Mouse (Mus musculus) MN1 (cell line): ENCODE measurements around the gene Notch2.
A peak's percentile ranks its signal among the peaks of the same experiment; 100 is the strongest.

Experiments
- DNase-seq: peaks from one replicate; pipeline ENCODE4 v3.0.0-alpha.2; 2016; ENCODE audit warnings: low spot score

Notch2 gene

DNA sequence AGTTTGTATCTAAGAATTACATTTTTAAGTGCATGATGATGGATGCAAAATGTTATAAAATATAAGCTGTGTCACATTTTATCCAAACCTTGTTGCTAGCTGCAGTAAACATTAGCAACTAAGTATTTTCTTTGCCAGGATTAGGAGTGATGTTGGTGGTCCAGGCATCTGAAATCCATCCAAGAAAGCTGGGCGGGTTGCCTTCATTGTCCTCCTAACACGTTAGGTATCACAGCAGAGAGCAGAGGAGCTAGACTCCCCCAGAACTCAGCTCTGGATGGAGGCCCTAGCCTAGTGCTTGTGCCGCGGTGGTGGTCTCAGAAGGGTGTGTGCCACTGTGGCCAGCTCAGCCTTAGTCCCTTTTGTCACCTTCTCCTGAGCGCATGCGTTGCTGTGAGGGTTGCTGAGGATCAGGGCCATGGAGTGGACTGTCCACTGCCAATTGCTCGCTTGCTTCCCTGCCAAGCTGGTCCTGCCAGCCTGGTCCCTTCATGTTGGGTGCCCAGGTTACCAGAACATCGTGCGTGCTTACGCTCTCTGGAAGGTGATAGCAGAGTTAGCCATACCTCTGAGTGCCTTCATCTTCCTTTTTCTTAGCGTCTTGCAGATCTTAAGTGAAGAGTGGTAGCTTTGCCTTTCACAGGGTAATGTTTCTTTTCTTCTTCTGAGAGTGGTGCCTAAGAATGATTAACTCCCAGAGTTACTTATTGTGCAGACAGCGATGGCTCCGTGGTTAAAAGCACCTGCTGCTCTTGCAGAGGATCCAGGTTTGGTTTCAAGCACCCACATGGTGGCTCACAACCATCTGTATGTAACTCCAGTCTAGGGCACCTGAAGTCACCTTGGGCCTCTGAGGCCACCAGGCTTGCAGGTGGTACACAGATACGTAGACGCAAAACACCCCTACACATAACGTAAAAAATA is 39.4 kb downstream of the Notch2 start:
- no peak for DNase-seq

DNA sequence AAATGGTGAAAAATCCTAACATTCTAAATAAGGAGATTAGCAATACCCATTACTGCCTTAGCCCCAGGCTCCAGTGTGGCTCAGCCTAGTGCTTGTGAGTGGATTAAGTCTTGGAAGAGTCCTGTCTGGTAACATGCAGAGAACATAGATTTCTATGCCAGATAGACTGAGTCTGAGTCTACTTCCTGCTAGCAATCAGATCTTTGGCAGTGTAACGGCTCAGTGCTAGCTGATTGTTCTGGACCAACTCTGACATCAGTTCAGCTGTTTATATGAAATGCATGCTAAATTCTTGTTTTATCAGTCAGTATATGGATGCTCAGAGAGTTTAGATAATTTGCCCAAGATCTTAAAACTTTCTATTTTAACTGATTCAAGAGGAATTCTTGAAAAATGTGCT is 40.5 kb downstream of the Notch2 start:
- DNase-seq = no peak

DNA sequence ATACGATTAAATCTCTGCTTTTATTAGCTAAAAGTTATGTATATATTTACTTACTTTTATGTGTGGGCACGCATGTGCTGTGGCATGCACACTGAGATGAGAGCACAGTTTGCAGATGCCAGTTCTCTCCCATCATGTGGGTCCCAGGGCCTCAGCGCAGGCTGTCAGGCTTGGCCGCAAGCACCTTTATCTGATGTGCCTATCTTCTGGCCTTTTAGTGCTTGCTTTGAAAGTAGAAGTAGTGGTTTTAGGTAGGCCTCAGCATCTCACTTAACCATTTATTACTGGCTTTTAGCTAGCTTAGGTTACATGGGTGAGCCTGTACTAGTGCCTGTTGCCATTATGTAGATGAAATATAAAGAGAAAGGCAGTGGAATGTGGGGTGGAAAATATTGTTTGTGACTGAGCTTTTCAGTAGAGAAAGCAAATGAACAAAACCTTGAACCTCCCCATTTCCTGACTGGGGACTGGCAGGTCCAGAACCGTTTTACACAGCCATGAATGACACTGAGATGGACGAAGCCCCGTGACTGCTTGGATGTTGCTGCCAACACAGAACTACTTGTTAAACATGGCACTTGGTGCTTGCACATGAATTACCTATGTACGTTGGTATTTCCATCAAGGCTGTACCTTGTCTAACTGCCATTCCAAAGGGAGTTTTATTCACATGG is 41.1 kb downstream of the Notch2 start:
- no peak for DNase-seq

DNA sequence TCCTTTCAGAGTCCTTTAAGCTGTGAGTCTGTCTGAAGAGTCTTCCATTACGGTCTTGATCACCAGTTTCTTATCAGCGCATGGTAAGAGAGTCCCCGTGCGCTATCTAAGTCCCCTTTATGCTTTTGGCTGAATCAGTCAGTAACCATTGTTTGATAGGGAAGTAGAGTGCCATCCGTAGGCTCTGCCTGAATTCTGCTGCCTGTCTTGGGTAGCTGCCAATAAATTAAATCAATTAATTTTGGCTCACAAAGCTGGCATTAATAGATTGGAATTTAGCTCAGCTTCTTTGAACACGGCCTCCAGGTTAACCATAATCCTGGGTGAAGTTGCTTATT is 41.6 kb downstream of the Notch2 start:
- DNase-seq = no peak

DNA sequence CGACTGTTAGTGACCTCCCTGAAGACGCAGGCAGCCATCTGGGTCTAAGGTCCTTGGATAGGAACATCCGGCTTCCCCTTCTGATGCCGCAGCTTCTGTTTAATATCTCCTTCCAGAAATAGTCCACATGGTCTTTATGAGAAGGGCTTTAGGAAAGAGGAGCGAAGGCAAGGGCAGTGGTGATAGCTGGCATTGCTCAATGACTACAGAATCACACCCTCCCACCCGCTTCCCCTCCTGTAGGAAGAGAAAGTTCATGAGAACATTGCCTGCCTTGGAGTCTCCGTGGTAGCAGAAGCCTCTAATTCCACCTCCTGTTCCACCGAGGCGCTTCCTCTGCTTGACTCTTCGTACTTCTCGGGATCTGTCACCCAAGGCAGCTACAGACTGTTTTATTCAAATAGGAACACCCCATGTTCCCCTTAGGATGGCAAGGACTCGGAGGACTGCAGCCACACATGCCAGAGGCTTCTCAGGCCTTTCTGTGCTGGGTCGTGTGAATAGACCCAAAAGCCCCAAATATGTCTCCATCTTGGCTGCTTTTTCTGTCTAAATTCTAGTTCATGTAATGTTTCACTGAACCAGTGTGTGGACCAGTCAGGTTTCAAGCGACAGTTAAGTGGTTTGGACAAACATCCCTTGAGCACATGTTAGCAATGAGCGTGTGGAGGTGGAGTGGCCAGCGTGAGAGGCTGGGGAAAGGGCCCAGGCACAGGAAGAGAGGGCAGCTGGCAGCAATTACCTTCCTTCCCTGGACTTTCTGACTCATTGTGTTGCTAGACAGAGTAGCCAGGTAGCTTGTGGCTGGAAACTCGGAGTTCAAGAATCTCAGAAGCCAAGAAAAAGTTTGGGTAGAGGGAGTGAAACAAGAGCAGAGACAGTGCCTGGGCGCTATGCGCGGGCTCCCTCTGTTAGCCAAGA is 42.7 kb downstream of the Notch2 start:
- no peak for DNase-seq

DNA sequence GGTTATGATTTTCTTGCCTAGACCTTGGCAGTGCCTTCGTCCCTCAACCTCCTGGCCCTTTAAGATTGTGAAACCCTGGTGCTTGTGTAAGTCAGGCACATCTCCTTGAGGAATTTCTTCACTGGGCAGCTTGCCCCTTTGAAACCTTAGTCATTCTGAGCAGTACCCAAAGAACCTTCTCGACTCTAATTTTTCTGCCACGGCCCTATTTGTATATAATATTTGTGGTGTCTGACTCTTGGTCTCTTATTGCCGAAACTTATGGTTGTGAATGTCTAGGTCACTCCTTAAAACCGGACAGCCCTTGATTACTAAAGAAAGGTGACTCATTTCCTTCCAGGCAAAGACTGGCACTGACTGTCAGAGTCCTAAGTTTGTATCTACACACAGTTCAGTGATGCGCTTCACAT is 43.6 kb downstream of the Notch2 start:
- no peak for DNase-seq

DNA sequence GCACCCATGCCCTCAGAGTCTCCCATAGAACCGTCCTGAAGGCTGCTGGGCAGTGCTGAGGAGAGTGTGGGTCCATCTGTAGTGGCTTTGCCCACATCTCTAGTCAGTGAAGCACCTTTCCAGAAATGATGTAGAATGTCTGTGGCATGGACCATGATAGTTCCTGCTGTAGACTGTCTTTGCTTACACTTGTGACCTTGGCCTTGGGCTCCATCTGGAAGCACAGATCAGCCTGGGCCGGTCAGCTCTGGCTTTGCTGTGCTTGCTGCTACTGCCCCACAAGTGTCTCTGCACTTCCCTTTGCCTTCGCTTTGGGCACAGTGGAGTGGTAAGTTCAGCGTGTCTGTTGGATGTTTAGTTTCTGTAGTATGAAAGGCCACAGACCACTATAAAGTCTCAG is 45.7 kb downstream of the Notch2 start:
- no peak for DNase-seq

DNA sequence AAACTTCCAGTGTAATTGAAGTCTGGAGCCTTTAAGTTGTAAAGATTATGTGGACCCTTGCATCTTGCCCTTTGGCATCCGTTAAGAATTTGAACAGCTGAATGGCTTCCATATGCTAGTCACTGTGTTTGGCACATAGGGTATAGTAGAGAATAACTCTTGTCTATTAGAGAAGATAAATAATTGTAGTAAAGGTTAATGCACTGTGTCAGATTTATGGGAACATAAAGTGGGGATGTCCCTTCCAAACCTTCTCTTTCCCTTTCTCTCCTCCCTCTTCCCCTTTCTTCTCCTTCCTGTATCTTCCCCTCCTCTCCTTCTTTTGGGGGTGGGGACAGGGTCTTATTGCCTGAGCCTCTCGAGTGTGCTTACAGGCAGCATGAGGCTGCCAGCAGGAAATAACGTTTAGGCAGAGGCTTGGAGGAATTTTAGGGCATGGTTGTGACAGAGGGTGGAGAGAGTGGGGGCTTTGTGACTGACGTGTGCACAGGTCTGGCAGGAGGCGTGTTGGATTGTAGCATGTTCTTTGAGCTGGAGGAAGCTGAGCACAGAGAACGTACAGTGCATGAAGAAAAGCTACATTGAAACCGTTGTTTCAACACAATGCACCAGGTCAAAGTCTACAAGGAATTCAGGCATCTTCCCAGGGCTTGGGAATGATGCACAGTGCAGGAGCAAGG is 47.8 kb downstream of the Notch2 start:
- no peak for DNase-seq

DNA sequence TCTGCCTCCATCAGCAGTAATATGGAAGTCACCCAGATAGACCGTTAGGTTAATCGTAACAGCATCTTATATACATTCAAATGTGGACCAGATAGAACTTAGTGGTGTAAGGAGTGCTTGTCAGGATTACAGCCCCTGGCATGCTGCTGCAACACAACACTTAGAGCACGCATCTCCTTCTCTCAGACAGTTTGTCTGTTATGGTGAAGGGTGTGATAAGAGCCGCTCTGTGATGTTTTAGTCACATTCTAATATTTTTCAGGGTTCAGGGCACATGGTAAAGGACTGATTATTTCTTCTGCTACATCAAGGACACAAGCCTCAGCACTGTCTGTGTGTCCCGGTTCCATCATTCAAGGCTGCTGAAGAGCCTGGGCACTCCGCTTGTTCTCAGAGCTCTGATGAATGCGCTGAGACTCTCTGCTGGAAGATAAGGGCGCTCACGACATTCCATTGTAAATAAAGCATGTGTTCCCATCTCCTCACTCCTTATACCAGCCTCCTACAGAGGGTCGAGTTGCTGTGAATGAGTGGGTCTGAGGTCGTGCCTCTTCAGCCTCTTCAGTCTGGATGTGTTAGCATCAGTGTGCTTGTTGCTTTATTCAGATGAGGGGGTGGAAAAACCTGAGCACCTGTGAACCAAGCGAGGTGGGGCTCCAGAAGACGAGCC is 48.5 kb downstream of the Notch2 start:
- no peak for DNase-seq

DNA sequence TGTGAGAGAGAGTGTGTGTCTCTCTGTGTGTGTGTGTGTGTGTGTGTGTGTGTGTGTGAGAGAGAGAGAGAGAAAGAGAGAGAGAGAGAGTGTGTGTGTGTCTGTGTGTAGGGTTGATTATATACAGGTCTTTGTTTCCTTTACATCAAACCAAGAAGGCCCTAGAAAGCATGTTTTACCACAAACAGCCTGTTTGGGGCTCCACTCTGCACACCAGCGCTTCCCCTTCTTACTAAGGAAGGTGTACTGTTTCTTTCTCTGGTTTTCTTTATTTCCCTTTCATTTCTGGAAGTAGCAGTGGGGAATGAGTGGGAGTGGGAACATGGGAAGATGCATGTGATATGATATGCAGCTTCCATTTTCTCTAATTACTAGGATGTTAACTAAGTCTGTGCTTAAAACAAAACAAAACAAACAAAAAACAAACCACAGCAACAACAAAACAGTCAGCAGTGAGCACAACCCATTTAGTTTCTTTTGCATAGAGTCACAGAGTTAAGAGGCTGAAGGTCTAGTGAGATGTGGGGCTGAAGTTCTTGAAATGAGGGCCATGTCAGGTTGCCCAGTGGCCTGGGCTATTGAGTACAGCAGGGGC is 49.4 kb downstream of the Notch2 start:
- DNase-seq = no peak

DNA sequence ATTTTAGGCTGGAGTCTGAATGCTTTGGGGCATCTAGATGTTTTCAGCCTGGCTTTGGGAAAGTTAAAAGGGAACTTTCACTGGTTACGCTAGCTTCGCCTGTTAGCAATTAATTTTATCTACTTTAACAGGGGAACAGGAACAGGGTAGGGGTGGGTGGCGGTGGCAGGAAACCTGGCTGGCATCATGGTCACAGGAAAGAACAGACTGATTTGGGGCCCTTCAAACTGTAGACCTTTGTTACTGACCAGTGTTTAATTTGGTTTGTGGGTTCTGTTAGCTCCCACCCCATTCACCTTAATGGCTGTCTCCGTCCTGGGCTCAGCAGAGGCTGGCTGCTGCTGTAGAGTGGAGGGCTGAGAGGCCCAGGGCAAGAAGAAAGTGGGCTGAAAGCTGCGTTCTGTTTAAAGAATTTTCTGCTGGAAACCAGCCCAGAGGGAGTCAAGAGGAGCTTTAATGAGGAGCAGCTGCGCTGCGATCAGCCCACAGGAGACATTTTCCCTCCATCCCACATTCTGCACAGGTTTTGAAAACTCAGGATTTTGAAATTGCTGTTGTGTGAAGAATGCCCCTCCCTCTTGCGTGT is 50.0 kb downstream of the Notch2 start:
- peak; percentile 63 for DNase-seq

DNA sequence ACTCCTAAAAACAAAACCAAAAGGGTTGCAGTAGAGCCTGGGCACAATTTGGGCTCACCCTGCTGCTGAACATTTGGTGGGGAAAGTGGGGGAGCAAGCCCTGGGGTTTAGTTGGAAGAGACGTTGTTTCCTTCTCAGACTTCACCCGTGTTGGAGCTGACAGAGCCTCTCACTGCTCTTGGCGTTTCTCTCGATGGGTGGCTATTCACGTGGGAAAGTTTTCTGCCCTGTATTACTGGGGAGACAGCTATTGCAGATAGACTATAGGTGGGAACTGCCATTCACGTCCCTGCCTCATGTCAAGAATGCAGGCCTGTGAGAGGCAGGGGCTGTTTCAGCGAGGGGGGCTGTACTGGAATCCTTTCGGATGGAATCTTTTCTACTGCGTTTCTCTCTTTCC is 50.5 kb downstream of the Notch2 start:
- no peak for DNase-seq

DNA sequence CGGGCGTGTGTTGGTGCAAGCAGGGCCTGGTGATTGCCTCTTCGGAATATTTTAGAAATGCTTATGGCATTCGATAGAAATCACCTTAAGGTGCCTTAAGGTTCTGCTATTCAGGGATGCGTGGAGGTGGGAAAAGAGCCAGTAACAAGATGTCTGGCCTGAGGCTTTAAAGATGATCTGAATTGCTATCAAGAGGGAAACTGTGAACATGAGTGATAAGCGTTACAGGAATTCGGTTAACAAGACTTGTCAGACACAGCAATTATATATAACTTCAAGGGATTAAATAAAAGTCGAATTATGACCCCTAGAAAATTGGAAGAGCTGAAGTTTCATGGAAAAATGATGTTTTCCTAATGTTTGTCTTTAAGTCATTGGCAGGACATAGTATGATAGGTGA is 51.7 kb downstream of the Notch2 start:
- no peak for DNase-seq

DNA sequence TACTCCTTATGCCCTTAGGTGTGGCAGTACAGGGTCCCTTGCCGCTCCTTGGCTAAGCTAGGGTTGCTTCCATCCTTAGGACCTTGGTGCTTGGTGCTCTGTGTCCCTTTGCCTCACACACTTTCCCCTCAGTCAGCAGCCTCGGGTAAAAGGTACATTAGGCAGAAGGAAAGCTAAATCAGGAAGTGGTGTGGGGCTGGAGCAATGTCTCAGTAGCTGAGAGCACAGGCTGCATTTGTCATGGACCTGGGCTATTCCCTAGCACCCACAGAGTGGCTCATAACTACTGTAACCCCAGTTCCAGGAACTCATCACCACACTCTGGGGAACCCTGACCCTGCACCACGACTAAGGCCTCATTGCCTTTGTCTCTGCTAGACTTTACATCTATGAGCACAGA is 53.1 kb downstream of the Notch2 start:
- DNase-seq = no peak

DNA sequence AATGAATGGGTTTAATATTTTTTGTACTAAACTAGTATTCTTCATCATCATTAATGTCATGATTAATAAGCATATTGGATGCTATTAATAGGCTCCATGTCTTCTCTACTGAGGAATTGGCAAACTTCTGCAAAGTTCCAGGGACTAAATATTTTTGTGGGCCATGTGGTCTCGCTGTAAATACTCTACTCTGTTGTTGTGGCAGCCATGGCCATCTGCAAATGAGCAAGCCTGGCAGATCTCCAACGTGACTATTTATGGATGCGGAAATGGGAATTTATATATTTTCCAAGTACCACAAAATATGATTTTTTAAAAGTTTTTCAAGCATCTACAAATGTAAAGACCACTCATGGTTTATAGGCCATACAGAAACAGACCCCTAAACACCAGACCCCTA is 54.1 kb downstream of the Notch2 start:
- DNase-seq = peak; percentile 65

DNA sequence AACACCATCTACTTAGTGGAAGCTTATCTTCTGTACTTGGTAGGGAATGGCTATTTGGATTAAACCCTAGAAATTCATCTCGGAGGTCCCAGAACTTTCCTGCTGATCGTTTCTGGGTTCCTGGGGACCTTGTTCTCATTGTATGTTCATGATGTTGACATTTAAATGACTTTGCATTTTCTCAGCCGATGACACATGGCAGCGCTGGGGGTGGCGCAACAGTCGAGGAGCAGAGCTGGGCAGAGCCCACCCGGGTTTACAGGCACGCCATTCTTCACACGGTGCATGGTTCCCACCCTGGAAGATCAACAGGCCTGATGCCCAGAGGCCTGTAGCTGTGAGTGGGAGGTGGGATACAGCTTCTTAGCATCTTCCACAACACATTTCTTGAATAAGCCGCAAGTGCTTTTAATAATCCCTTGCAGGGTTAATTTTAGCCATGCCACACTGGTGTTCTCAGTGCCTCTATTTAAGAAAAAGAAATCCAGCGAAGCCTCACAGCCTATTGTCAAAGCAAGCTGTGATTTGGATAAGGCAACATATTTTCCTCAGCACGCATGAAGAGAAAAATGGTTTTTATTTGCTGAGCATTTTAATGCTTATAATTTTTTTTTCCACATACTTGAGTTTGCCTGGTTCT is 54.6 kb downstream of the Notch2 start:
- DNase-seq = no peak

DNA sequence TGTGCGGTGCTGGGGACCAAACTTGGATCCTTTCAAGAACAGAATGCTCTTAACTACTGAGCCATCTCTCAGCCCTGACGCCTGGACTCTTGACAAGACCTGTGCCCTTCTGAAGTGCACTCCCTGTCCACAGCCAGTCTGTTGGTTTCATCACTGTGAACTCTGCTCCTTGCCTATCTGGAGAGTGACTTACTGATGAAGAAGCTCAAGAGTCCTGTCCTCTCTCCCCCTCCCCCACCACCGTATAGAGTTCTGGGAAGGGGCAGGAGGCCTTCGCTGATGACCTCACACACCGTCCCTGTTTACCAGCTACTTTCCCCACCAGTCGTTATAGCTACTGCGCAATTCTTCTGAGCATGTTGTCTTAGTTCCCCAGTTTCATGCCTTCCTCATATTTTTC is 55.8 kb downstream of the Notch2 start:
- DNase-seq = no peak

DNA sequence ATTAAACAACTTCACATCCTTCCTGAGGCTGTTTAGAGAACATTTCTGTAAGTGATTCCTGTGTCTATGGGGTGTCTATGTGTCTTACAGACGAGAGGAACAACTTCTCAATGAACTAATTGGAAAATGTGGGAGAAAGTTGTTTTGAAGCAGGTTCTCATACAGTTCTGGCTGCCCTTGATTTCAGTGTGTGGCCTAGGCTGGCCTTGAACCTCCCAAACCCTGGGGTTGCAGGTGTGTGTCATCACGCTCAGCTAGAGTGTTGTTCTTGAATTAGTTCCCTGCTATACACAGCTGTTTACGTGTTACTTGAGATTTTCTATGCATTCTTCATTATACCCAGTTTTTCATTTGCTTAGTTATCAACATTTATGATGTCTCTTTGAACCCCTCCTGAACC is 56.5 kb downstream of the Notch2 start:
- DNase-seq = no peak

DNA sequence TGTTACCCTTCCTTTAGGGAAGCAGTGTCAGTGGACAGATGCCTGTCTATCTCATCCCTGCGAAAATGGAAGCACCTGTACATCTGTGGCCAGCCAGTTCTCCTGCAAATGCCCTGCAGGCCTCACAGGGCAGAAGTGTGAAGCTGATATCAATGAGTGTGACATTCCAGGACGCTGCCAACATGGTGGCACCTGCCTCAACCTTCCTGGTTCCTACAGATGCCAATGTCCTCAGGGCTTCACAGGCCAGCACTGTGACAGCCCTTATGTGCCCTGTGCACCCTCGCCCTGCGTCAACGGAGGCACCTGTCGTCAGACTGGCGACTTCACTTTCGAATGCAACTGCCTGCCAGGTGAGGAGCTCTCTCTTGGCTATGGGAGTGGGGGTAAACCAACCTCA is 59.2 kb downstream of the Notch2 start:
- DNase-seq = no peak

DNA sequence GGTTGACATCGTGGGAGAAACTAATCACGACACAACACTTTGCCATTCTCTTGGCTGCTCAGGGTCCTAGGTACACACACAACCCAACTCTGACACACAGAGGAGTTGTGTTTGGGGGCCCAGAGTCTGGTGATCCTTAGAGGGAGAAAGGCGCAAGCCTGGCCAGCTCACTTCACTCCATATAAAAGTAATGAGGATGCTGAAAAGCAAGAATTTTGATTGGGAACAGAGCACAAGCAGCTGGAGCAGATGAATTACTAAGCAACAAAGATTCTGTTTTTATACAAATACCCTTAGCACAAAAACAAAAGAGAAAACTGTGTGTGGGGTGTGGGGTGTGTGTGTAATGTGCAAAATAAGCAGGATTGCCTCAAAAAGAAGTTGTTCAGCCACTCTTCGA is 60.2 kb downstream of the Notch2 start:
- no peak for DNase-seq
